Mouse (Mus musculus) ES-Bruce4 (cell line): ENCODE data around the gene Cavin1. TPM values are rescaled to one million over a fixed set of nuclear protein-coding genes. Genes with fewer than 3 reads are reported as not detected.

Experiments used
- H3K27ac ChIP-seq: 2 replicates; pipeline ENCODE4 v1.5.1; 2012; ENCODE audit warnings: low read length, inconsistent platforms; ENCODE audit not compliant: insufficient read depth
- H3K27me3 ChIP-seq: 2 replicates; pipeline ENCODE4 v1.6.1; 2012; ENCODE audit warnings: mild to moderate bottlenecking, low read length, inconsistent platforms; ENCODE audit not compliant: control insufficient read depth, poor library complexity, insufficient read depth, severe bottlenecking
- H3K36me3 ChIP-seq: 2 replicates; pipeline ENCODE4 v1.6.1; 2012; ENCODE audit warnings: inconsistent platforms, mild to moderate bottlenecking, low read length, moderate library complexity; ENCODE audit not compliant: control insufficient read depth, poor library complexity, insufficient read depth, severe bottlenecking
- H3K4me1 ChIP-seq: one replicate; pipeline ENCODE4 v1.8.1; 2011; ENCODE audit warnings: low read length; ENCODE audit not compliant: control insufficient read depth, insufficient read depth
- H3K4me3 ChIP-seq: 2 replicates; pipeline ENCODE4 v1.5.1; 2011; ENCODE audit warnings: low read depth, mild to moderate bottlenecking, low read length
- H3K9ac ChIP-seq: 2 replicates; pipeline ENCODE4 v1.6.1; 2012; ENCODE audit warnings: low read depth, mild to moderate bottlenecking, inconsistent platforms; ENCODE audit not compliant: poor library complexity, severe bottlenecking
- H3K9me3 ChIP-seq: replicated peaks from 2 replicates; pipeline ENCODE4 v1.6.1; 2012; ENCODE audit warnings: mild to moderate bottlenecking, low read length, inconsistent platforms; ENCODE audit not compliant: control insufficient read depth, poor library complexity, insufficient read depth, severe bottlenecking
- CTCF ChIP-seq: IDR thresholded peaks from one replicate; pipeline ENCODE4 v1.8.1; 2011; ENCODE audit warnings: low read depth, low read length
- EP300 ChIP-seq: IDR thresholded peaks from 2 replicates; pipeline ENCODE4 v1.6.1; 2011; ENCODE audit warnings: low read depth, low read length; ENCODE audit not compliant: insufficient read depth
- POLR2A ChIP-seq: IDR thresholded peaks from one replicate; pipeline ENCODE4 v1.8.1; 2011; ENCODE audit warnings: low read length; ENCODE audit not compliant: insufficient read depth
- polyA plus RNA-seq: library from polyadenylated mRNA; stranded (reverse); fragments of >200 nt; gene quantifications from 2 replicates; pipeline ENCODE4 v1.2.4, GENCODE M21; 2011; ENCODE audit warnings: low read depth; ENCODE audit not compliant: missing spikeins, insufficient read depth, insufficient read length

The Cavin1 gene
- polyA plus RNA-seq, 1 experiment: 78.5 TPM

DNA sequence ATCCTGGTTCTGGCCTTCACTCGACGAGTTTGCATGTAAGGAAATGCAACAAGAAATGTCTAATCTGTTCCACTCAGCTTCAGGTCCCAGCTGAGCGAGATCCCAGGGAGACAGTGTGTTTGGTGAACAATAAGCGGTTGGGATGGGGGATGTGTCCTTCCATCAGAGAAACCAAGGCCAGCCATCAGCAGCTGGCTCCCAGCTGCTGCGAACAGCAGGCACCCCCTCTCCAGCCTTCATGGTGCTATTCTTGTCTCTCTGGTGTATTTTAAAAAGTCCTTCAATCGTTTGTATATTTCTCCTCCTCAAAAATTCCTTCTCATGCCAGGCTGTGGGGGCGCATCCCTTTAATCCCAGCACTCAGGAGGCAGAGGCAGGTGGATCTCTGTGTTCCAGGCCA is 4.6 kb upstream of the Cavin1 start:
- no peak overlapping the region for H3K4me3 ChIP-seq
- H3K27ac ChIP-seq: no peak overlapping the region
- peaks cover 4% of the 10 kb centered on the region; the same call in 1 of the 2 replicates for H3K27me3 ChIP-seq
- H3K4me1 ChIP-seq: no peaks in the 10 kb centered on the region
- TF ChIP-seq CTCF (no peak), EP300 (no peak), POLR2A (no peak)
- H3K36me3 ChIP-seq: no peaks in the 10 kb centered on the region
- no peaks in the 10 kb centered on the region for H3K9me3 ChIP-seq
- H3K9ac ChIP-seq: no peak overlapping the region

DNA sequence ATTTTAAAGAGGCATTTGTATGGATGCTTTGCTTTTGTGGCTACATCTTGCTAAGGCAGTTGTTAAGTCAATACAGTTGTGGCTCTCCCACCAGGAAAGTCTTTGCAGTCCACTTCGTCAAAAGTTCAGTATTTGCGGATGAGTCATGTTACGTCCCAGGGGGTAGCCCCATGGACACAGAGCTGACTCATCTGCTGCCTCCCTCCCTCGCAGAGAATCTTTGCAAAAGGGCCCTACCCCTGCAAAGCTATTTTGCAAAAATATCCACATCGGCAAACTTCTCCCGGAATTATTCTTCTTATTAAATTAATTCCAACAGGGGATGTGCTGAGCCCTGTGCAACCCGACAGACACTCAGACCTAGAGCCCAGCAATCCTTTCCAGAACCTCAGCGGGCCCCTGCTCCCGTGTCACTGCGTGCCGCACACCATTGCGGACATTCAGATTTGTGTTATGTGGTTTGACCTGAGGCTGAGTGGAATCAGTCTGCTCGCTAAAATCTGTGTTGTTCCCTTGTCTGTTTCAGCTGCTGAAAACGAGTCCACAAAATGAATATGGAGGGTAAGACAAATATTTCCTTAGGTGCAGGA is 3.8 kb upstream of the Cavin1 start:
- no peak overlapping the region for H3K9ac ChIP-seq
- H3K4me1 ChIP-seq: no peaks in the 10 kb centered on the region
- no peak overlapping the region for H3K4me3 ChIP-seq
- no peak overlapping the region for H3K27ac ChIP-seq
- H3K9me3 ChIP-seq: no peaks in the 10 kb centered on the region
- TF ChIP-seq EP300 (no peak), POLR2A (no peak), CTCF (no peak)
- H3K27me3 ChIP-seq: peaks cover 4% of the 10 kb centered on the region; the same call in 1 of the 2 replicates
- H3K36me3 ChIP-seq: no peaks in the 10 kb centered on the region

DNA sequence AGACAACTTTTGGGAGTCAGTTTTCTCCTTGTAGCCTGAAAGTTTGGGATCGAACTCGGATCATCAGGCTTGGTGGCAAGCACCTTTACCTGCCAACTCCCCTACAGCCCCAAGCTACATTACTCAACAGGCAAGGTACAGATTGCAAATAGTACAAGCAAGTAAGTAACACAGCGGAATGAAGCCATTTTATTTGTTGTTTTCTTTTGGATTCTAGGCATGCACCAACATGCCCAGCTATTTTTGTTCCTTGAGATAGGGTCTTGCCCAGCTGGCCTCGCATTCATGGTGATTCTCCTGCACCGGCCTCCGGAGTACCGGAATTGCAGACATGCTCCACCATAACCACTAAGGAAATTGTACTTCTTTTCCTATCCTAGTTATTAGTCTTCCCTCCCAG is 2.6 kb upstream of the Cavin1 start:
- H3K4me3 ChIP-seq: no peak overlapping the region

DNA sequence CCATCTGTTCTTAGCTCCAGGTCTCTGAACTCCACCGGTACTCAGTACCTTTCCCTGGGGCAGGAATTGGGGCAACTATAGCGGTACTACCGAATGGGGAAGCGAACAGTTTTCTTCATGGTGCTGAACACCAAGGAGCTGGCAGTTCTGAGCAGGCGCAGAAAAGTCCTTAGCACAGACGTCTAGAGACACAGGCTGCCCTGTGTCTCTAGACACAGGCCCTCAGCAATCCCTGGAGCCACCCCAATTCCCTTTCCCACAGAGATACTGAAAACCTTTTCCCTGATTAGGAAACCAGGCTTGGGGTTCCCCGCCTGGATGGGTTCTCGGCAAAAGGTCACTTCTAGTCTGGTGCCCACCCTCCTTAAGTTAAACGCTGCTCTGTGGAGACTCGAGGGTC is 768 bp upstream of the Cavin1 start:
- H3K27me3 ChIP-seq: peaks cover 4% of the 10 kb centered on the region; the same call in 1 of the 2 replicates
- no peak overlapping the region for H3K4me3 ChIP-seq
- TF ChIP-seq POLR2A: no peak
- TF ChIP-seq EP300: no peak
- no peak for TF ChIP-seq CTCF

More for the DNA sequence above, 2.6 kb upstream of the Cavin1 start:
- no peaks in the 10 kb centered on the region for H3K36me3 ChIP-seq
- H3K27me3 ChIP-seq: peaks cover 4% of the 10 kb centered on the region; the same call in 1 of the 2 replicates
- peaks cover 2% of the 10 kb centered on the region for H3K4me1 ChIP-seq
- no peak overlapping the region for H3K27ac ChIP-seq
- no peak overlapping the region for H3K9ac ChIP-seq
- no peak for TF ChIP-seq POLR2A
- TF ChIP-seq EP300: no peak
- TF ChIP-seq CTCF: no peak
- no peaks in the 10 kb centered on the region for H3K9me3 ChIP-seq

DNA sequence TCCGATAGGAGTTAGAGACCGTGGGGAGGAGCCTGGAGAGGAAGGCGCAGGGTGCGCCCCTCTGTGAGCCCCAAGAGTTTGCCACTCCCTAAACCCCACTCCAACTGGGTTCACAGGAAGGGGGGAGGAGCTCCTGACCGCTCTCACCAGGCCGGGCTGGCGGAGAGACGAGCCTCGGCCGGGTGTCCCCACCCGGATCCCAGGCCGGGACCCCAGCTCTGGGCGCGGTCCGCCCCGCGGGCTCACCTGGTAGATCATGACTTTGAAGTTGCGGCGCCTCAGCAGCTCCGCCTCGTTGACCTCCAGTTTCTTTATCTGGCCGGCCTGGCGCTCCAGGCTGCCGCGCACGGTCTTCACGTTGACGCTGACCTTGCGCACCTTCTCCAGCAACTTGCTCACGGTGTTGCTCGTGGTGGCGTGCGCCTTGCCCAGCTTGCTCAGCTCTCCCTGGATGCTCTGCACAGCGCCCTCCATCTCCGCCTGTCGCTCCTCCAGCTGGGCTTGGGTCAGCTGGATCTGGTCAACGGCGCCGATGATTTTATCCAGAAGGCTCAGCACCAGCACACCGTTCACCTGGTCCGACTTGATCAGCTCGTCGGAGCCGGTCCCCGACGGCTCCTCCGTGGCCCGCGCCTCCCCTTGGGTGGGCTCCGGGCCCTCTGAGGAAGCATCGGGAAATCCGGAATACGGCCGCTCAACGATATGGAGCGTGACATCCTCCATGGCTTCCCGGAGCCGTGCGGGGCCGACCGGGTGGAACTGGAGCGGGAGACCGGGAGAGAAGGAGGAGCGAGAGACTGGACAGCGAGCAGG is 737 bp downstream of the Cavin1 start:
- peak overlapping the region; percentile 59 for H3K4me3 ChIP-seq
- H3K27ac ChIP-seq: no peak overlapping the region
- peak overlapping the region; percentile 57 for H3K9ac ChIP-seq
- H3K9me3 ChIP-seq: no peaks in the 10 kb centered on the region
- peaks cover 4% of the 10 kb centered on the region; the same call in 1 of the 2 replicates for H3K27me3 ChIP-seq
- no peaks in the 10 kb centered on the region for H3K36me3 ChIP-seq
- no peak for TF ChIP-seq CTCF
- TF ChIP-seq POLR2A: no peak
- no peak for TF ChIP-seq EP300
- peaks cover 2% of the 10 kb centered on the region for H3K4me1 ChIP-seq

More for the DNA sequence above, 768 bp upstream of the Cavin1 start:
- Histone ChIP-seq H3K27ac (no peak overlapping the region), H3K9me3 (no peaks in the 10 kb centered on the region), H3K36me3 (no peaks in the 10 kb centered on the region), H3K4me1 (peaks cover 2% of the 10 kb centered on the region), H3K9ac (no peak overlapping the region)

DNA sequence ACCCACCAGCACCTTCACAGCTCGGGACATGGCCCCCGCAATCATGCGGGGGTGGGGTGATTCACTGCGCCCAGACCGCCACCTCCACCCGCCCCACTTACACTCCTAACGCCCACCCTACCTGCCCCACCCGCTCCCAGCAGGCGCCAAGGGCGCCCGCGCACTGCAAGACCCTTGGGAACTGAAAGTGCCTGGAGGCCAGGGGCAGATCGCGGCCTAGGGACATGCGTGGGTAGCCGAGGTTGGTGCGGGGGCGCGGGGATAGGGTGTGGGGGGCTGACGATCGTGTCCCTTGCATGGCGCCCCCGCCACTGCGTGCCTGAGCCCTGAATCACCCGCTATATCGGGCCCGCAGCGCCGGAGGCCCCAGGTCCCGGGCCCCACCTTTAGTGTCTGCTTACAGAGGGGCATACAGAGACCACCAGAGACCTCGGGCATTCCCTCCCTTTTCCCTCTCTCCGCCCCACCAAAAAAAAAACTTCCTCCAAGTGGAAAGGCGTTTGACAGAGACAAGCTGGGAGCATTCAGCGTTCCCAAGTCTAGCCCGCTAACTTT is 1.4 kb downstream of the Cavin1 start:
- H3K36me3 ChIP-seq: no peaks in the 10 kb centered on the region
- no peak overlapping the region for H3K27ac ChIP-seq
- TF ChIP-seq EP300 (no peak), POLR2A (no peak), CTCF (no peak)
- peaks cover 4% of the 10 kb centered on the region; the same call in 1 of the 2 replicates for H3K27me3 ChIP-seq
- H3K9ac ChIP-seq: peak overlapping the region; percentile 57
- H3K4me1 ChIP-seq: peaks cover 4% of the 10 kb centered on the region
- H3K9me3 ChIP-seq: no peaks in the 10 kb centered on the region
- H3K4me3 ChIP-seq: peak overlapping the region; percentile 59
